Mouse (Mus musculus) olfactory bulb, adult 2 months (tissue): ENCODE measurements around the gene Fam193b. TPM values are rescaled to one million over a fixed set of nuclear protein-coding genes. Genes with fewer than 3 reads are reported as not detected.

Experiments
- H3K27ac ChIP-seq: fragments of 200-500 bp; 2 replicates; pipeline ENCODE4 v1.5.1; 2012; ENCODE audit warnings: low read depth, low read length; ENCODE audit not compliant: insufficient read depth
- H3K4me1 ChIP-seq: fragments of 200-500 bp; 2 replicates; pipeline ENCODE4 v1.6.1; 2012; ENCODE audit warnings: low read length; ENCODE audit not compliant: control insufficient read depth, insufficient read depth
- H3K4me3 ChIP-seq: fragments of 200-500 bp; 2 replicates; pipeline ENCODE4 v1.5.1; 2012; ENCODE audit warnings: mild to moderate bottlenecking, low read depth, low read length, moderate library complexity; ENCODE audit not compliant: insufficient read depth
- CTCF ChIP-seq: fragments of 200-500 bp; IDR thresholded peaks from 2 replicates; pipeline ENCODE4 v1.5.1; 2012; ENCODE audit warnings: low read depth, mild to moderate bottlenecking, low read length, moderate library complexity; ENCODE audit not compliant: insufficient read depth
- POLR2A ChIP-seq: fragments of 200-500 bp; IDR thresholded peaks from 2 replicates; pipeline ENCODE4 v1.6.1; 2012; ENCODE audit warnings: mild to moderate bottlenecking, low read depth, low read length, moderate library complexity; ENCODE audit not compliant: insufficient read depth
- WGBS: fragments of 180-500 bp; shearing (Covaris S2); methylation state at CpG from one replicate; pipeline ENCODE4 v1.1.7; 2018; 5-methylcytosine and 5-hydroxymethylcytosine counted together
- polyA plus RNA-seq: library from polyadenylated mRNA; stranded (reverse); fragments of >200 nt; gene quantifications from 2 replicates; pipeline ENCODE4 v1.2.4, GENCODE M21; 2012; ENCODE audit warnings: low replicate concordance; ENCODE audit not compliant: missing spikeins, insufficient read depth, insufficient read length

The Fam193b gene
- polyA plus RNA-seq, 1 experiment = 63.4 TPM

GRCm38 (mm10) chr13:55496661-55497060 is 74.3 kb downstream of the Fam193b start:
- no peak overlapping the region for H3K27ac ChIP-seq
- WGBS = 88% methylated on average over 6 of the region's 6 CpGs
- no peak overlapping the region for H3K4me3 ChIP-seq
- peaks cover 17% of the 10 kb centered on the region for H3K4me1 ChIP-seq
- TF ChIP-seq POLR2A (no peak), CTCF (no peak)

DNA sequence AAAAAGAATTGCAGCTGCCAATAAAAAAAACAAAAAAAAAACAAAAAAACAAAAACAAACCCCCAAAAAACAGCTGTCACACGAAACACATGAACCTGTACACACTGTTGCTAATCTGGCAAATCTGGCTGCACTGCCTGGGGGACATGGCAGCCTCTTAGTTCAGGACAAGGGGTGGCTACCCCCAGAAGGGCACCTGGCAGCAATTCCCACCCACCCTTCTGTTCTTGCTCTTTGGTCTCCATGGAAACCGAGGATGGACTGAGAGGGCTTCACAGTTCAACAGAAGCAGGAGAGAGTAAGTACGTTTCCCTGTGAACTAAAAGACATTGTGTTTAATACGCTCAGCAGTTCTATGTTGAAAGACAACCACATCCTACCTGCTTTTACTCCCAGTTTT is 75.2 kb downstream of the Fam193b start:
- no peak overlapping the region for H3K27ac ChIP-seq
- H3K4me1 ChIP-seq = peaks cover 17% of the 10 kb centered on the region
- 53% methylated on average over 4 of the region's 4 CpGs for WGBS
- no peak overlapping the region for H3K4me3 ChIP-seq
- TF ChIP-seq CTCF (no peak), POLR2A (no peak)

- TF ChIP-seq POLR2A = no peak
- no peak for TF ChIP-seq CTCF
- Histone ChIP-seq H3K4me1 (peaks cover 17% of the 10 kb centered on the region), H3K4me3 (no peak overlapping the region), H3K27ac (no peak overlapping the region)
- WGBS = 36% methylated on average over 18 of the region's 18 CpGs
Measured at GRCm38 (mm10) chr13:55494883-55495621, 75.9 kb downstream of the Fam193b start.

- TF ChIP-seq POLR2A (no peak), CTCF (no peak)
- Histone ChIP-seq H3K4me1 (peaks cover 17% of the 10 kb centered on the region), H3K4me3 (no peak overlapping the region), H3K27ac (no peak overlapping the region)
- WGBS = 49% methylated on average over 2 of the region's 2 CpGs
Measured at GRCm38 (mm10) chr13:55494257-55494656, 76.7 kb downstream of the Fam193b start.

Other genes starting within 250 kb of the Fam193b start
- not detected in 2 replicates for gene Rab24, start 249.2 kb downstream of the Fam193b start, polyA plus RNA-seq
- not detected in 2 replicates for gene Mxd3, start 241.3 kb downstream of the Fam193b start, polyA plus RNA-seq
- not detected in 2 replicates for gene Lman2, start 208.3 kb downstream of the Fam193b start, polyA plus RNA-seq
- not detected in 2 replicates for gene Rgs14, start 201.4 kb downstream of the Fam193b start, polyA plus RNA-seq
- not detected in 2 replicates for gene Slc34a1, start 172.9 kb downstream of the Fam193b start, polyA plus RNA-seq
- not detected in 2 replicates for gene Pfn3, start 155.9 kb downstream of the Fam193b start, polyA plus RNA-seq
- not detected in 2 replicates for gene F12, start 144.3 kb downstream of the Fam193b start, polyA plus RNA-seq
- gene Grk6, start 126.0 kb downstream of the Fam193b start, polyA plus RNA-seq = 128 TPM in 1 of 2 replicates, not detected in the other
- gene Prr7, start 106.9 kb downstream of the Fam193b start, polyA plus RNA-seq = not detected in 2 replicates
- gene Dbn1, start 83.0 kb downstream of the Fam193b start, polyA plus RNA-seq = not detected in 2 replicates
- not detected in 2 replicates for gene Pdlim7, start 57.4 kb downstream of the Fam193b start, polyA plus RNA-seq
- gene Dok3, start 41.8 kb downstream of the Fam193b start, polyA plus RNA-seq = not detected in 2 replicates
- not detected in 2 replicates for gene Ddx41, start 34.5 kb downstream of the Fam193b start, polyA plus RNA-seq
- gene Tmed9, start 2.6 kb upstream of the Fam193b start, polyA plus RNA-seq = not detected in 2 replicates
- gene B4galt7, start 28.8 kb upstream of the Fam193b start, polyA plus RNA-seq = not detected in 2 replicates
- gene Caml, start 51.9 kb upstream of the Fam193b start, polyA plus RNA-seq = not detected in 2 replicates
- gene Ddx46, start 63.9 kb upstream of the Fam193b start, polyA plus RNA-seq = 79.2 and 81.5 TPM in 2 replicates
- gene B230219D22Rik, start 122.0 kb upstream of the Fam193b start, polyA plus RNA-seq = 98.5 TPM in 1 of 2 replicates, not detected in the other
- gene Txndc15, start 143.5 kb upstream of the Fam193b start, polyA plus RNA-seq = 351 TPM in 1 of 2 replicates, not detected in the other
- not detected in 2 replicates for gene Pcbd2, start 156.2 kb upstream of the Fam193b start, polyA plus RNA-seq
- gene Catsper3, start 213.4 kb upstream of the Fam193b start, polyA plus RNA-seq = not detected in 2 replicates